Mouse (Mus musculus) cerebellum, postnatal 4 days (tissue): Measurements from ENCODE around the gene Scube1.

ENCODE experiments used
- DNase-seq, 2 experiments: peaks; one replicate each; pipeline ENCODE4 v3.0.0; 2022; ENCODE audit warnings: low spot score in 2 of 2, mixed read lengths in 1 of 2

Scube1 gene

DNA sequence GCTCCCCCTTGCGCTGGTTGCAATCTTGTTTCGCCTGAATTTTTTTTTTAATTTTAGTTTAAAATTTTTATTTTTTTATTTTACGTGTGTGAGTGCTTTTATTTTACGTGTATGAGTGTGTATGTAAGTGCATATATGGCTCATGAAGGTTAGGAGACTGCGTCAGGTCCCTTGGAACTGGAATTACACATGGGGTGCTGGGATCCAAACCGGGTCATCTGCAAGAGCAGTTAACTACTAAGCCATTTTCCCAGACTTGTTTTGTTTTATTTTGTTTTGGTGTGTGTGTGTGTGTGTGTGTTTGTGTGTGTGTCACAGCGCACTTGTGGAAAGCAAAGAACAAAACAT, 129.5 kb downstream of the Scube1 start:
- DNase-seq, result no peak

DNA sequence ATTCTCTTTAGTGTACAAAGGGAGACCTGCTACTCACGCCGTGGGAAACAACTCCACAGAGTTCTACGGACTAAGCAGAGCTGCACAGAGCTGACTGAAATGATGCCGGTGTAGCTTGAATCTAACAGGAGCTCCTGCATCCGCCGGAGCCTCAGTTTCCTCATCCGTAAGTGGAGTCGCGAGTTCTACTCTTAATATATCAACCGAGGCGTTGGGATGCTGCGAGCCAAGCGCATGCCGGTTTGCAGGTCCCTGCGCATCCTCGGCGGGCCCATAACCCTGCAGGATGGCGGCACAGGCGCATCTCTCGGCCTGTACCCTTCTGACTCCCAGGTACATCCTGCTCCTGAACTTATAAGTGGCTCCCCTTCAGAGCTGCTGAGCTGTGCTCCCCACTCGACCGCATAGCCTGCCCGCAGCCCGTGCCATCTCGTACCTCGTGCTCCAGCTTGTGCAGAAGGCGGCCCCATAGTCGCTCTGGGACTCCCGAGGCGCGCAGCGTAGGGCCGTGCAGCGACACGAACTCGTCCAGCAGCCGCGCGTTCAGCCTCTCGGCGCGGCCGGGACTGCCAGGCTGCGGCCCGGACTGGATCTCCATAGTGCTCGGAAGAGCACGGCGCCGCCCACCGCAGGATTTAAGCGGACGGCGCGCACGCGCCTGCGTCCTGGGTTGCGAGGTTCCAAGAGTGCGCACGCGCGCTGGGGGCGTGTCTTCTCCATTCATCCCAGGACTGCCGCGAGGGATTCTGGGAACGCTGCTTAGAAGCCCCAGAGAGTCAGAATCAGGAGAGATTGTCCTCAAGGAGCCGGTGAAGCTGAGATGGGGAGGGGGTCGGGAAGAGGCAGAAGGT, 130.1 kb downstream of the Scube1 start, which contains the start of gene Ttll12:
Gene Ttll12 (minus strand): TSS at position 645 of the 851 bp plus-strand sequence.
- DNase-seq, result peak; percentile 79 to 95

DNA sequence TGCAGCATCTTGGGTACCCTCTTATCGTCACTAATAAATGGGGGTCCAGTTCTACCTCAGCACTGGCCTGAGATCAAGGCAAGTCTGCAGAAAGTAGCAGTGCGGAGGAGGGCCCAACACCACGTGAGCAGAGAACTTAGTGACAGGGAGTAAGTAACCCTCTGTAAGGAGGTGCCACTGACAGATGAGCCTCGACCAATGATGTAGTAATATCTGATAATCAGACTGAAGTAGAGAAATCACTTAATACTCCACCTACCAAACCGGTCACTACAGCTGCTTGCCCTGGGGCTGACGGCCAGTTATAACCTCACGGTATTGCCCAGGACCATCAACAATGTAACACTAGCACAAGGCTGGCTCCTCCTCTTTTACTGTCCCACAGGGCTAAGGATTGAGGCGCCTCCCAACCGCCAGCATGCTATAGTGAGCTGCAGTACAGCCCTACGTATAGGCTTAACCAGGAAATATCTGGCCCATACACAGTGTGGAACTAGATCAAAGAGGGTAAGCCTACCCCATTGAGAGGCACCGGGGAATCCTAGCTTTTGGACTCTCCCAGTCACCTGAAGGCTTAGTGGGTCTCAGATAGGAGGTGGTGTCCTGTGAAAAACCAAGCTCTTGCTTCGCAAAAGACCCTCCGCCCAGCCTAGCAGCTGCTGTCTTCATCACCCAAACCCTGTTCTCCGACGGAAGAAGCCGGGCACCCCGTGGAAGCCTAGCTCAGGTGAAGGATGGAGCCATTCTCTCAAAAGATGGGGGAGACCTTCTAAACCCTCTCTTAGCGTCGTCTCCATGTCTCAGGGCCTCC, 130.9 kb downstream of the Scube1 start:
- DNase-seq, result no peak

- no peak for DNase-seq
Observed at GRCm38 (mm10) chr15:83593189-83593585, 131.6 kb downstream of the Scube1 start.

- no peak for DNase-seq
Observed at GRCm38 (mm10) chr15:83592260-83593188, 132.3 kb downstream of the Scube1 start.

GRCm38 (mm10) chr15:83591758-83592157, 133.1 kb downstream of the Scube1 start:
- DNase-seq, result no peak

DNA sequence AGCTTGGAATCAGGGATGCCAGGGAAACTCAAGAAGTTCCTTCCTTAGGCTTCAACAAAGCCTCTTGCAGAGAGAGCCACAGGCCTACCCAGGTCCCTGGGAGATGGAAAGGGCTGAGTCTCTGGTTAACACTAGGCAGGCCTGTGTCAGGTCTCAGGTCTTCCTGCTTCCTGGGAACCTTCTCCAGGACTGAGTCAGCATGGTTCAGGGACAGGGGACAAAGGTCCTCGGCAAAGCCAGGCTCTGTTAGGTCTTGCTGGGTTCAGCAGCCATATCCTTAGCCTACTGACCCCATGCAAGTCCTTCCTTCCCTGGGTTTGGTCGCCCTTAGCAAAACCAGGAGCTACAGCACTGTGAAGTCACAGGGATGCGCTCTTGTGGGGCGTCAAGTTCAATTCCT, 134.0 kb downstream of the Scube1 start:
- no peak for DNase-seq

GRCm38 (mm10) chr15:83584741-83585220, 140.0 kb downstream of the Scube1 start:
- DNase-seq, result no peak

- no peak for DNase-seq
Observed at GRCm38 (mm10) chr15:83583419-83584156, 141.2 kb downstream of the Scube1 start.

GRCm38 (mm10) chr15:83582931-83583330, 141.9 kb downstream of the Scube1 start:
- no peak for DNase-seq

GRCm38 (mm10) chr15:83576651-83577050, 148.2 kb downstream of the Scube1 start:
- no peak for DNase-seq

- DNase-seq, result no peak
Observed at GRCm38 (mm10) chr15:83575543-83575942, 149.3 kb downstream of the Scube1 start.

DNA sequence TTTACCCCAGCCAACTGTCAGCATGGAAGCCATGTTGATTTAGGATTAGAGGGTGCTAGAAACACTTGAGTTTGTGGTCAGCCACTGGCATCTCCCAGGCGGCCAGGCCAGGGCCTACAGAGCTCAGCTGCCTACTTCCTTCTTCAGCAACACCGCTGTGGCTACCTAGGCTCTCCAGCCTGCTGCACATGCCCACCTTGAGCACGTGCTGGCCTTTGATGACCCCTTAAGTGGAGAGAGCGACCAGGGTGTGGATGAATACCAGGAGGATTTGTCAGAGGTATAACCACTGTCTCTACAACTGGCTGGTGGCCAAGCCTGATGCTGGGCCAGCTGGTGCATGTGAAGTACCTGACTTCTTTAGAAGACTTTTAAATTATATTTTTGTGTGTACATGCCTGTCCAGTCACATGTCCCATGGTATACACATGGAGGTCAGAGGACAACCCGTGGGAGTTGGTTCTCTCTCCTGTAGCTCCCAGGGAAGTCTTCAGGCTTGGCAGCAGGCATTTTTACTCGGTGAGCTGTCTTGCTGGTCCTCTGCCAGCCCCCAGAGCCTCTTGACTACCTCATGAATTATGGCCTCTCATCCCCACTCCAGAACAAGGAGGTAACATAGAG, 150.0 kb downstream of the Scube1 start:
- DNase-seq, result no peak

DNA sequence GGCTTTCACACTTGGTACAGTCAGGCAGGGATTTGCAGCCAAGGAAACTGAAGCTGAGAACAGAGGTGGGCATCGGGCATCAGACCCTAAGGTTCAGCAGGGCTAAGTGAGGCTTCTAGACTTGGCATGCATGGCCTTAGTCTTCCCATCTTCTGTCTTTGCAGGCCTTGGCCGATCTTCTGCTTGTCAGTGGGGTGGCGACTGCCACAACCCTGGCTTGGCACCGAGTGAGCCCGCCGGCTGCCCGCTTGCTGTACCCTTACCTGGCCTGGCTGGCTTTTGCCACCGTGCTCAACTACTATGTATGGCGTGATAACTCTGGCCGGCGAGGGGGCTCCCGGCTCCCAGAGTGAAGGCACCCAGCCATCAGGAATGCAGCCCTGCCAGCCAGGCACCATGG, 151.2 kb downstream of the Scube1 start:
- DNase-seq, result no peak

GRCm38 (mm10) chr15:83572132-83572531, 152.7 kb downstream of the Scube1 start:
- no peak for DNase-seq

DNA sequence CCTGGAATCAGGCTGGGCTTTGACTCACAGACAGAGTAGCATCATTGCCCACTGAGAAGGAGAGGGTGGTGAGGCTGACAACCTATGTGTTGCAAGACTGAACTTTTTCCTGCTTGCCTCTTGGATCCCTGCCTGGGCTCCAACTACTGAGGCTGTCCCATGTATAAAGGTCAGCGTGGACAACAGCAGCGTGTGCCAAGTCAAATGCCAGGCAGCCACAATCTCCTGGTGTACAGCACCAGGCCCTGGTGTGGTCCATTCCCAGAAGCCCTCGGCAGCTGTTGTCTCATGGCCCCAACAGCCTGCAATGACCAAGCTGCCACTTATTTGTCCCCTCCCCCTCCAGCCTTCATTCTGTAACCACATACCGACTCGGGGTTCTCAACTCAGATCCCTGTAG, 153.2 kb downstream of the Scube1 start:
- no peak for DNase-seq

DNA sequence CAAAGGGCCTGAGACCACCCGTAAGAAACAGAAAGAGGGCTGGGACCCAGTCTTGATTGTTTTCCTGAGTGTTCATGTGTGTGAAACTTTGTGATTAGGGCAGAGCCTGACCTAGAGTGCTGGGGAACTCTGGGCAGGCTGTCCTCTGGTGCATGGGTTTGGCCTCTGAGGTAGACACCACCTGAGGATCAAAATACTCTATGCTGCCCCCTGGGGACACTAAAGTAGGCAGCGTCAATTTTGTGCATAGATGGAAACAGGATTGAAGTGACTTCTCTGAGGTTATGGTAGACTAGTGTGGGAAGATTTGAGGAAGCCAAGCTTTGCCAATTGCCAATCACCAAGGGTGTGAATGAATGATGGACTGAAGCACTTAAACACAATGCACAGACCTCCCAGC, 154.2 kb downstream of the Scube1 start:
- DNase-seq, result no peak

DNA sequence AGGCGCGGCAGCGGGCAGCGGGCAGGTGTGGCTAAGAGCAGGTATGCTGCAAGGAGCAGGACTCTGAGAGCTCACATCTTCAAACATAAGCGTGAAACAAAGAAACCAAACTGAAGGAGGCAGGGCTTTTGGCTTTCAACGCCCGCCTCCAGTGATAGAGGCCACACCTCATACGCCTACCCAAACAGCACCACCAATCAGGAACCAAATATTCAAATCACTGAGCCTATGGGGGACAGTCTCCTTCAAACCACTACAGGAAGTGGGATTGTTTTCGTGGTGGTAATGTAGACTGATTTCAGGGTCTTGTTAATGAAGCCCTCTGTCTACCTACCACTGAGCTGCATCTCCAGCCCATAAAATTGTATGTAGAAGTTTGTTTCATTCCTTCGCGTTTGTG, 155.1 kb downstream of the Scube1 start:
- no peak for DNase-seq

- no peak for DNase-seq
Observed at GRCm38 (mm10) chr15:83568544-83568943, 156.3 kb downstream of the Scube1 start.

- no peak for DNase-seq
Observed at GRCm38 (mm10) chr15:83567728-83568127, 157.1 kb downstream of the Scube1 start.
